Mouse (Mus musculus) liver, embryonic 14.5 days (tissue): ENCODE results near the gene Tulp3. TPM values are rescaled to one million over a fixed set of nuclear protein-coding genes. Genes with fewer than 3 reads are reported as not detected.
A peak's percentile ranks its signal among the peaks of the same experiment; 100 is the strongest.

ENCODE experiments used
- ATAC-seq: fragments of 200-750 bp; cut with Nextera tagmentation; 2 replicates; pipeline ENCODE4 v1.8.0; 2017; ENCODE audit warnings: moderate number of reproducible peaks, mild to moderate bottlenecking, moderate library complexity; ENCODE audit not compliant: insufficient read depth
- DNase-seq, 3 experiments: peaks; one replicate each; pipeline ENCODE4 v3.0.0-alpha.2; 2012 to 2013; ENCODE audit warnings: low read depth in 3 of 3, low spot score in 3 of 3
- H3K27ac ChIP-seq: fragments of 300-500 bp; sonication (generic); 2 replicates; pipeline ENCODE4 v1.5.1; 2014; ENCODE audit warnings: moderate library complexity, mild to moderate bottlenecking, control low read depth, inconsistent platforms
- H3K27me3 ChIP-seq: fragments of 300-500 bp; sonication (generic); 2 replicates; pipeline ENCODE4 v1.6.1; 2014; ENCODE audit warnings: mild to moderate bottlenecking, low read length, moderate library complexity; ENCODE audit not compliant: control insufficient read depth, insufficient read depth
- H3K36me3 ChIP-seq: fragments of 300-500 bp; sonication (generic); replicated peaks from 2 replicates; pipeline ENCODE4 v1.6.1; 2014; ENCODE audit warnings: low read depth; ENCODE audit not compliant: control insufficient read depth, insufficient read depth
- H3K4me1 ChIP-seq, 2 experiments: fragments of 200-500 bp in 1 of 2; fragments of 300-500 bp in 1 of 2; sonication (generic) in 1 of 2; replicated peaks; 2 replicates each; pipeline ENCODE4 v1.6.1; 2012 to 2014; ENCODE audit warnings: antibody characterized with exemption in 1 of 2, inconsistent platforms in 1 of 2, low read length in 1 of 2; ENCODE audit not compliant: control insufficient read depth in 2 of 2, insufficient read depth in 2 of 2
- H3K4me2 ChIP-seq: fragments of 300-500 bp; sonication (generic); 2 replicates; pipeline ENCODE4 v1.6.1; 2014; ENCODE audit warnings: low read depth, mild to moderate bottlenecking, control low read depth, moderate library complexity
- H3K4me3 ChIP-seq, 2 experiments: fragments of 200-500 bp in 1 of 2; fragments of 300-500 bp in 1 of 2; sonication (generic) in 1 of 2; 2 replicates each; pipeline ENCODE4 v1.5.1; 2012 to 2014; ENCODE audit warnings: low read depth in 2 of 2, low read length in 2 of 2, mild to moderate bottlenecking in 2 of 2, control low read depth in 1 of 2, inconsistent platforms in 1 of 2, moderate library complexity in 1 of 2; ENCODE audit not compliant: insufficient read depth in 1 of 2
- H3K9ac ChIP-seq: fragments of 300-500 bp; sonication (generic); replicated peaks from 2 replicates; pipeline ENCODE4 v1.6.1; 2014; ENCODE audit warnings: mild to moderate bottlenecking, control low read depth, moderate library complexity
- H3K9me3 ChIP-seq: fragments of 300-500 bp; sonication (generic); 2 replicates; pipeline ENCODE4 v1.6.1; 2016; ENCODE audit warnings: low read length, mixed read lengths; ENCODE audit not compliant: control insufficient read depth
- CTCF ChIP-seq: IDR thresholded peaks from 2 replicates; pipeline ENCODE4 v1.5.1; 2016; ENCODE audit warnings: antibody characterized with exemption, low read depth, control low read depth
- EP300 ChIP-seq: IDR thresholded peaks from 2 replicates; pipeline ENCODE4 v1.6.1; 2016; ENCODE audit warnings: antibody characterized with exemption, low read depth
- WGBS: fragments of 180-500 bp; shearing (Covaris S2); extraction: QIAGEN DNeasy Blood & Tissue Kit; methylation state at CpG from one replicate; pipeline ENCODE4 v1.1.7; 2014; ENCODE audit not compliant: insufficient replicate concordance; 5-methylcytosine and 5-hydroxymethylcytosine counted together
- polyA plus RNA-seq, 2 experiments: library from polyadenylated mRNA; depleted of rRNA in 1 of 2; stranded (reverse) in 1 of 2; unstranded in 1 of 2; fragments of >200 nt; fragmentation: Nextera tagmentation in 1 of 2; extraction: Ambion mirVana in 1 of 2; gene quantifications; 2 replicates each; pipeline versions ENCODE4 v1.2.1 to v1.2.3; 2012 to 2014

Tulp3 gene
- polyA plus RNA-seq, 2 experiments: 1.8 to 2.9 TPM

GRCm38 (mm10) chr6:128361901-128362300 is 6.2 kb upstream of the Tulp3 start:
- no peak for ATAC-seq
- peaks cover 32% of the 10 kb centered on the region for H3K36me3 ChIP-seq

GRCm38 (mm10) chr6:128358999-128359398 is 3.3 kb upstream of the Tulp3 start:
- peaks cover 20% of the 10 kb centered on the region for H3K36me3 ChIP-seq
- no peak overlapping the region for H3K9ac ChIP-seq
- peaks cover 10% of the 10 kb centered on the region for H3K27me3 ChIP-seq
- WGBS: 56% methylated on average over 2 of the region's 2 CpGs
- H3K4me1 ChIP-seq: peaks cover 2 to 13% of the 10 kb centered on the region in 2 experiments; a peak in 3 of 4 replicates
- no peak overlapping the region for H3K4me2 ChIP-seq
- no peak for DNase-seq
- TF ChIP-seq CTCF (peak; percentile 86), EP300 (no peak)
- no peak for ATAC-seq
- H3K4me3 ChIP-seq: no peak overlapping the region
- no peak overlapping the region for H3K27ac ChIP-seq
- H3K9me3 ChIP-seq: no peaks in the 10 kb centered on the region

More at GRCm38 (mm10) chr6:128361901-128362300, 6.2 kb upstream of the Tulp3 start:
- WGBS: 15% methylated on average over 9 of the region's 9 CpGs
- Histone ChIP-seq H3K9ac (peak overlapping the region; percentile 86), H3K4me2 (peak overlapping the region; percentile 91), H3K27me3 (no peaks in the 10 kb centered on the region), H3K27ac (peak overlapping the region; percentile 78), H3K9me3 (no peaks in the 10 kb centered on the region), H3K4me1 (peaks cover 0 to 13% of the 10 kb centered on the region in 2 experiments; a peak in 3 of 4 replicates), H3K4me3 (peak overlapping the region; percentile 66 to 67)
- TF ChIP-seq EP300 (no peak), CTCF (no peak)
- DNase-seq: no peak

- Histone ChIP-seq H3K4me3 (peak overlapping the region; percentile 64 to 70), H3K9ac (peak overlapping the region; percentile 10), H3K27ac (no peak overlapping the region), H3K27me3 (peaks cover 10% of the 10 kb centered on the region), H3K36me3 (peaks cover 20% of the 10 kb centered on the region), H3K4me2 (peak overlapping the region; percentile 79), H3K9me3 (no peaks in the 10 kb centered on the region), H3K4me1 (peaks cover 2 to 3% of the 10 kb centered on the region in 2 experiments; a peak in 2 of 4 replicates)
- WGBS: under 1% methylated on average over 28 of the region's 28 CpGs
- TF ChIP-seq CTCF (no peak), EP300 (no peak)
- peak; percentile 64 for ATAC-seq
- DNase-seq: no peak
These were observed 410 bp downstream of the Tulp3 start for GRCm38 (mm10) chr6:128355201-128355681.

- no peak for TF ChIP-seq EP300
- no peak for TF ChIP-seq CTCF
These were observed 1.5 kb downstream of the Tulp3 start for GRCm38 (mm10) chr6:128354140-128354539.

GRCm38 (mm10) chr6:128349711-128350110 is 5.9 kb downstream of the Tulp3 start:
- Histone ChIP-seq H3K4me3 (no peak overlapping the region), H3K4me2 (no peak overlapping the region), H3K27ac (no peak overlapping the region), H3K4me1 (0 out of 4 replicates have a peak, but pooled peaks cover 0 to 2% of the 10 kb centered on the region in 2 experiments), H3K36me3 (no peaks in the 10 kb centered on the region), H3K27me3 (peaks cover 5% of the 10 kb centered on the region; the same call in 1 of the 2 replicates), H3K9me3 (no peaks in the 10 kb centered on the region), H3K9ac (no peak overlapping the region)
- WGBS: 46% methylated on average over 7 of the region's 7 CpGs
- no peak for TF ChIP-seq CTCF
- no peak for TF ChIP-seq EP300
- ATAC-seq (no peak), DNase-seq (no peak)

More at GRCm38 (mm10) chr6:128354140-128354539, 1.5 kb downstream of the Tulp3 start:
- no peak overlapping the region for H3K4me3 ChIP-seq
- H3K36me3 ChIP-seq: peaks cover 20% of the 10 kb centered on the region
- no peak overlapping the region for H3K9ac ChIP-seq
- WGBS: 62% methylated on average over 3 of the region's 3 CpGs
- no peaks in the 10 kb centered on the region for H3K9me3 ChIP-seq
- no peak overlapping the region for H3K4me2 ChIP-seq
- H3K4me1 ChIP-seq: peaks cover 2 to 3% of the 10 kb centered on the region in 2 experiments; a peak in 2 of 4 replicates
- ATAC-seq: no peak
- no peak overlapping the region for H3K27ac ChIP-seq
- peaks cover 10% of the 10 kb centered on the region for H3K27me3 ChIP-seq
- no peak for DNase-seq
